Mouse (Mus musculus) embryonic fibroblast, embryonic 13.5 days (primary cell): ENCODE data around the gene Adra1d.

Source experiments
- CTCF ChIP-seq: IDR thresholded peaks from 2 replicates; pipeline ENCODE4 v1.5.1; 2011; ENCODE audit warnings: mild to moderate bottlenecking, control low read depth, low read length, moderate library complexity, borderline replicate concordance; ENCODE audit not compliant: insufficient read depth
- POLR2A ChIP-seq: IDR thresholded peaks from 2 replicates; pipeline ENCODE4 v1.6.1; 2011; ENCODE audit warnings: low read depth, mild to moderate bottlenecking, control low read depth, low read length, moderate library complexity

- no peak for TF ChIP-seq POLR2A
- peak; percentile 37 for TF ChIP-seq CTCF
These were observed 16.4 kb downstream of the Adra1d start for GRCm38 (mm10) chr2:131545386-131546307.
